Mouse (Mus musculus) intestine, embryonic 16.5 days (tissue): Measurements from ENCODE around the gene Bst1. TPM values are rescaled to one million over a fixed set of nuclear protein-coding genes. Genes with fewer than 3 reads are reported as not detected.

Experiments
- ATAC-seq: fragments of 200-750 bp; cut with Nextera tagmentation; 2 replicates; pipeline ENCODE4 v1.8.0; 2017; ENCODE audit warnings: moderate TSS enrichment, moderate library complexity
- H3K27ac ChIP-seq: fragments of 300-500 bp; sonication (generic); 2 replicates; pipeline ENCODE4 v1.5.1; 2014; ENCODE audit warnings: mild to moderate bottlenecking, low read length
- H3K27me3 ChIP-seq: fragments of 300-500 bp; sonication (generic); replicated peaks from 2 replicates; pipeline ENCODE4 v1.6.1; 2014; ENCODE audit warnings: low read length, control low read depth, mixed read lengths; ENCODE audit not compliant: control insufficient read depth, insufficient read depth
- H3K36me3 ChIP-seq: fragments of 300-500 bp; sonication (generic); 2 replicates; pipeline ENCODE4 v1.6.1; 2014; ENCODE audit warnings: low read length, control low read depth; ENCODE audit not compliant: control insufficient read depth, insufficient read depth
- H3K4me1 ChIP-seq: fragments of 300-500 bp; sonication (generic); 2 replicates; pipeline ENCODE4 v1.6.1; 2014; ENCODE audit warnings: low read length, control low read depth, mixed read lengths; ENCODE audit not compliant: control insufficient read depth, insufficient read depth
- H3K4me2 ChIP-seq: fragments of 300-500 bp; sonication (generic); 2 replicates; pipeline ENCODE4 v1.6.1; 2014; ENCODE audit warnings: low read depth, low read length, control low read depth
- H3K4me3 ChIP-seq: fragments of 300-500 bp; sonication (generic); 2 replicates; pipeline ENCODE4 v1.5.1; 2014; ENCODE audit warnings: mild to moderate bottlenecking, low read length
- H3K9ac ChIP-seq: fragments of 300-500 bp; sonication (generic); 2 replicates; pipeline ENCODE4 v1.6.1; 2014; ENCODE audit warnings: low read depth, low read length
- H3K9me3 ChIP-seq: fragments of 300-500 bp; sonication (generic); 2 replicates; pipeline ENCODE4 v1.6.1; 2016; ENCODE audit warnings: low read length, control low read depth; ENCODE audit not compliant: control insufficient read depth
- WGBS: fragments of 180-500 bp; shearing (Covaris S2); extraction: QIAGEN DNeasy Blood & Tissue Kit; methylation state at CpG from one replicate; pipeline ENCODE4 v1.1.7; 2014; 5-methylcytosine and 5-hydroxymethylcytosine counted together
- polyA plus RNA-seq: library from polyadenylated mRNA; unstranded; fragments of >200 nt; fragmentation: Nextera tagmentation; extraction: Ambion mirVana; gene quantifications from 2 replicates; pipeline ENCODE4 v1.2.1, GENCODE M21; 2015

The Bst1 gene
- polyA plus RNA-seq, 1 experiment from 2014 or later: 1.1 TPM

DNA sequence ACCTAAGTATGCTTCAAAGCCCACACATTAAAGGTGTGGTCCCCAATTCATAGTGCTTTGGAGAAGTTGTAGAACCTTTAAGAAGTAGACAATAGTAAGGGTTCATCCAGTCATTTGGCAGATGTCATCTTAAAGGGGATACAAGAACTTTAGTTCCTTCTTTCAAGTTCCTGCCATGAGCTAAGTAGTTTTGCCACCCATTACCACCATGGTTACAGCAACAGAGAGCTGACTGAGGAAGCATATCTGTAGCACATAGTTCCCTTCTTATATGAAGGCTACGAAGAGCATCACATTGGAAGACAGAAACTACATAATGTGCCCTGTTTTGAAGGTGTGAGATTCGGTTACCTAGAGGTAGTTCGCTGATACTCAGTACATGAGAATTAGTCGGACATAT lies 32.1 kb upstream of the Bst1 start:
- Histone ChIP-seq H3K4me2 (no peak overlapping the region), H3K4me3 (no peak overlapping the region), H3K27ac (no peak overlapping the region), H3K36me3 (no peaks in the 10 kb centered on the region), H3K27me3 (no peaks in the 10 kb centered on the region), H3K9ac (no peak overlapping the region), H3K9me3 (no peaks in the 10 kb centered on the region), H3K4me1 (peaks cover 6% of the 10 kb centered on the region; the same call in 1 of the 2 replicates)
- ATAC-seq: no peak
- WGBS: 90% methylated on average over 4 of the region's 4 CpGs

DNA sequence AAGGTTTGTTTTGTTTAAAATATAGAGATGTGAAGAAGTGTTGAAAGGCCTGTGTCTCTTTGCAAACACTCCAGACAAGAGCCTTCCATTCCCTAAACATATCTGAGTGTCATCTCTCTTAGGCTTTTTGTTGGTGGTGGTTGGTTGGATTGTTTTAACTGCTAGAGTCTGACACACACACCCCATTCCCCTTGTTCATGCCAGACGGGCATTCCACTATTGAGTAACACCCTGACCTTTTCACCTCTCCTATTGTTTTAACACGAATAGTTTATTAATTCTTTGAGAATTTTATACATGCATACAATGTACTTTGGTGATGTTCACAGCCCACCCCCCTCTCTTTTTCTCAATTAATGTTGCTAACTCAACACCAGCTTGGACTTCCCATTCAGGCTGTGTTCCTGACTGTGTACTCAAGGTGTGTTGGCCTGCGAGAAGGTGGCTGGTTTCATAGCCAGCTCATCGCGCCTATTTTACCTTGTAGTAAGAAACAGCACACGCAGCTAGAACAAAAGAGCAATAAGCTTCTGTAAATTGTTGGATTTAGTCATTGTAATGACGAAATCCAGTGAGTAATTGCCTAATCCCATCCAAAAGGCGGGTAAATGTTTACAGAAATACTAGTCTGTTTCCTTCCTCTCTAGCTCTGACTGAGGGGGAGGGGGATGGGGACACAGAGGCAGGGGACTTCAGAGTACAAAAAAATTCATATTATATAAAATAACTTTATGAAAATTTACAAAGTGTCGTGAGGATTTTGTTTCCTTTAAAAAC lies 30.5 kb upstream of the Bst1 start:
- H3K27ac ChIP-seq: no peak overlapping the region
- H3K9ac ChIP-seq: no peak overlapping the region
- H3K27me3 ChIP-seq: no peaks in the 10 kb centered on the region
- H3K4me1 ChIP-seq: no peaks in the 10 kb centered on the region
- no peaks in the 10 kb centered on the region for H3K9me3 ChIP-seq
- no peak for ATAC-seq
- H3K36me3 ChIP-seq: no peaks in the 10 kb centered on the region
- H3K4me3 ChIP-seq: no peak overlapping the region
- H3K4me2 ChIP-seq: no peak overlapping the region
- WGBS: 56% methylated on average over 9 of the region's 9 CpGs

DNA sequence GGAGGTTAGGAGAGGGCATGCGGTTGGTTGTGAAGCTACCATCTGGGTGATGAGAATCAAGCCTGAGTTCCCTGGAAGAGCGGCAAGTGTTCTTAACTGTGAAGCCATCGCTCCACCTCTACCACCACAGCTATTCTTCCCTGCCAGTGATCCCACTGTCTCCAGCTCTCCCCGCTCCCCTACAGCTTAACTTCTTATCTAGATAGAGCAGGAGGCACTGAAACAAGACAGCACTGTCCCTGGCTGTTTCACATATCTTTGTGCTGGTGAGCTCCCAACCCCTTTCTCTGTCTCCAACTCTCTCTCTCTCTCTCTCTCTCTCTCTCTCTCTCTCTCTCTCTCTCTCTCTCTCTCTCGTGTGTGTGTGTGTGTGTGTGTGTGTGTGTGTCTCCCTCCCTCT lies 26.3 kb upstream of the Bst1 start:
- H3K4me3 ChIP-seq: no peak overlapping the region
- H3K4me1 ChIP-seq: no peaks in the 10 kb centered on the region
- ATAC-seq: no peak
- 84% methylated on average over 5 of the region's 5 CpGs for WGBS
- no peaks in the 10 kb centered on the region for H3K9me3 ChIP-seq
- no peak overlapping the region for H3K9ac ChIP-seq
- no peaks in the 10 kb centered on the region for H3K27me3 ChIP-seq
- no peak overlapping the region for H3K4me2 ChIP-seq
- no peak overlapping the region for H3K27ac ChIP-seq
- H3K36me3 ChIP-seq: no peaks in the 10 kb centered on the region

DNA sequence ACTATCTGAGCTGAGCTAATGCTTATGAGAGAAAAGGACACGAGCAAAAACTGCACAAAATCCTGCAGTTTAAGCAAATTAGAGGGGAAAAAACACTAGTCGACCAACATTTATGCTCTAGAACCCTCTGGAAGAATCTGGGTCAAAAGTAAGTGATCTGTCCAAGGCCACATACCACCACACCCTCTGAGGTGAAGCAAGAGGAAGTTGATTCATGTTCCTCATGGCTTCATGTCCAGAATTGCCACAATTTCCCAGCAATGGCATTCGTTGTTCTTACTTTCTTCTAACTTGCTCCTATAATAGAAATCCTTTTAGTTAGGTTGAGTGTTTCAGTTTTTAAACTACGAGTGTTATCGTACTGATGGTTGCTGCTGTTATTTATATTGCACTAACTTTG lies 19.2 kb upstream of the Bst1 start:
- H3K27ac ChIP-seq: no peak overlapping the region
- no peak overlapping the region for H3K4me2 ChIP-seq
- no peaks in the 10 kb centered on the region for H3K4me1 ChIP-seq
- WGBS: 80% methylated on average over 5 of the region's 5 CpGs
- H3K9ac ChIP-seq: no peak overlapping the region
- H3K9me3 ChIP-seq: no peaks in the 10 kb centered on the region
- no peak for ATAC-seq
- no peaks in the 10 kb centered on the region for H3K27me3 ChIP-seq
- H3K4me3 ChIP-seq: no peak overlapping the region
- H3K36me3 ChIP-seq: no peaks in the 10 kb centered on the region

DNA sequence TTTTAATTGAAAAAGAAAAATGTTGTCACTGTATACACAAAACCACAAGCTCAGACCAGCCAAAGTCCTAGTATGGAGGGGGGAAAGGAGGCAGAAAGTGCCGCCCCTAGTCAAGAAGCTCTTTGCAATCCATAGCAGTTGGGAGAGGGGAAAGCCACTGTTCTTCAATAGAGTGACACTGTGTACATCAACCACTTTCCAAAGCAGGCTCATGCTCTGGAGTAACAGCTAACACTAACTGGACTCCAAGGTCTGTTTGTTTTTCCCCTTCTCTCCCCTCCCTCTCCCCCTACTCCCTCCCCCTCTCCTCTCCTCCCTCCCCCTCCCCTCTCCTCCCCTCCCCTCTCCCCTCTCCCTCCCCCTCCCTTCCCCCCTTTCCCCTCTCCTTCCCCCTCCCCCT lies 18.0 kb upstream of the Bst1 start:
- Histone ChIP-seq H3K9me3 (no peaks in the 10 kb centered on the region), H3K4me2 (no peak overlapping the region), H3K27ac (no peak overlapping the region), H3K9ac (no peak overlapping the region), H3K4me1 (no peaks in the 10 kb centered on the region), H3K36me3 (no peaks in the 10 kb centered on the region), H3K27me3 (no peaks in the 10 kb centered on the region), H3K4me3 (no peak overlapping the region)
- no peak for ATAC-seq
- 81% methylated on average over 1 of the region's 1 CpGs for WGBS

DNA sequence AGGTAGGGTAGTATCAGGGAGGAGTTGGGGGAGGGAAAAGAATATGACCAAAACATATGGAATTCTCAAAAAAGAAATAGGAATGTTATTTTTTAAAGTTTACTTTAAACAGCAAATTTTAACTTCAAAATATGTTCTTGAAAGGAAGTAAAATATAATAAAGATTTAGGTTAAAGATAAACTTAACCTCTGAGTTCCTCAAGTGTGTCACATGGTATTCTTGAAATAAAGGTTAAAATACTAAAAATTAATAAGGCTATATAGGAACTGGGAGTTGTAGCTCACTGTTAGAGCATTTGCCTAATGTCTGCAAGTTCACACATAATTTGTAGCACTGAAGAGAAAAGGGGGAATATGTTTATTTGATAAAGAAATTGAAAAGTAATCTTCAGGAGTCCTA lies 17.4 kb upstream of the Bst1 start:
- H3K9me3 ChIP-seq: no peaks in the 10 kb centered on the region
- H3K36me3 ChIP-seq: no peaks in the 10 kb centered on the region

DNA sequence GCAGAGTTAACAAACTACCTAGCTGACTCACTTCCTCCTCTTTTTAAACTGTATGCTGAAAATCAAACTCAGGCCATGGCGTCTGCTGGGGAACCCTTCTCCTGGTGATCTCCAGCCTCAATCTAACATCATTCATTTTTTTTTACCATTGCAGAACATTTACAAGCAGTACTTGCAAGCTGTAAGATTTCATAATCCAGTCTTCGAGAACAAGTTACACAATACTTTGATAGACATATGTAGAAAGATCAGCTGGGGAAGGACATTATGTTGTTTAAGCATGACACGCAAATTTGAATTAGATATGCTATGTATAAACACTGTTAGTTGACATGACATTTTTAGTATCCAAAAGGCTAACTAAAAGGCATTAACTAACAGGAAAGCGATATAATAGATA lies 16.9 kb upstream of the Bst1 start:
- 76% methylated on average over 4 of the region's 4 CpGs for WGBS
- Histone ChIP-seq H3K27ac (no peak overlapping the region), H3K36me3 (no peaks in the 10 kb centered on the region), H3K9me3 (no peaks in the 10 kb centered on the region), H3K4me1 (no peaks in the 10 kb centered on the region), H3K27me3 (no peaks in the 10 kb centered on the region), H3K9ac (no peak overlapping the region), H3K4me2 (no peak overlapping the region), H3K4me3 (no peak overlapping the region)
- ATAC-seq: no peak

More for the DNA sequence above, 17.4 kb upstream of the Bst1 start:
- Histone ChIP-seq H3K4me1 (no peaks in the 10 kb centered on the region), H3K27ac (no peak overlapping the region), H3K4me2 (no peak overlapping the region), H3K9ac (no peak overlapping the region), H3K4me3 (no peak overlapping the region), H3K27me3 (no peaks in the 10 kb centered on the region)
- ATAC-seq: no peak

DNA sequence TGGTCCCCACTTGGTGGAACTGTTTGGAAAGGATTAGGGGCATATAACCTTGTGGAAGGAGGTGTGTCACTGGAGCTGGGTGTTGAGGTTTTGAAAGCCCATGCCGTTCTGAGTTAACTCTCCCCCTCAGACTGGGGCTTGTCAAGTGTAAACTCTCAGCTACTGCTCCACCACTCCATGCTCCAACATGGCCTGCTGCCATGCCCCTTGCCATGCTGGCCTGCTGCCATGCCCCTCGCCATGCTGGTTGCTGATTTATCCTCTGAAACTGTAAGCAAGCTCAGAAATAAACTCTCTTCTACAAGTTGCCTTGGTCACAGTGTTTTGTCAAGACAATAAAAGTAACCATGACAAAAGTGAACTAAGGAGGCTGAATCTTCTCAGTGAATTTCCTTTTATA lies 13.3 kb upstream of the Bst1 start:
- no peak for ATAC-seq
- no peak overlapping the region for H3K4me2 ChIP-seq
- 65% methylated on average over 2 of the region's 2 CpGs for WGBS

DNA sequence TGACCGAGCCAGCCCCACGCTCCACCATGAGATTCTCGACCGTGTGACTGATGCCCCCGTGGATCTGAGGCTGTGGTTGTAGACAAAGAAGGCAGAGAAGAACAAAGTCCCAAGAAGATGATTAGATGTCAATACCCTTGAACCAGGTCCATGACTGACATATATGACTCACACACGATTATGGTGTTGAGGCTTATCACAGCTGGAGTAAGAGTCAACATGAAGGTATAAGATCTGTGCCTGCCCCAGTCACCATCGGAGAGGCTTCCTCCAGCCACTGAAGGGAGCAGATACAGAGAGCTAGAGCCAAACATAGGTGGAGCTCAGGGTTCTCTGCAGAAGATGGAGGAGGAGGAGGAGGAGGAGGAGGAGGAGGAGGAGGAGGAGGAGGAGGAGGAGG lies 12.3 kb upstream of the Bst1 start:
- ATAC-seq: 0 out of 2 replicates have a peak, but pooled peaks have one; percentile 15
- Histone ChIP-seq H3K4me1 (peaks cover 9% of the 10 kb centered on the region; the same call in 1 of the 2 replicates), H3K36me3 (no peaks in the 10 kb centered on the region), H3K4me2 (no peak overlapping the region), H3K9me3 (no peaks in the 10 kb centered on the region), H3K9ac (no peak overlapping the region), H3K27me3 (no peaks in the 10 kb centered on the region), H3K4me3 (no peak overlapping the region), H3K27ac (no peak overlapping the region)
- WGBS: 80% methylated on average over 7 of the region's 7 CpGs

More for the DNA sequence above, 13.3 kb upstream of the Bst1 start:
- Histone ChIP-seq H3K27ac (no peak overlapping the region), H3K4me3 (no peak overlapping the region), H3K36me3 (no peaks in the 10 kb centered on the region), H3K9ac (no peak overlapping the region), H3K27me3 (no peaks in the 10 kb centered on the region), H3K4me1 (peaks cover 4% of the 10 kb centered on the region; the same call in 1 of the 2 replicates), H3K9me3 (no peaks in the 10 kb centered on the region)

DNA sequence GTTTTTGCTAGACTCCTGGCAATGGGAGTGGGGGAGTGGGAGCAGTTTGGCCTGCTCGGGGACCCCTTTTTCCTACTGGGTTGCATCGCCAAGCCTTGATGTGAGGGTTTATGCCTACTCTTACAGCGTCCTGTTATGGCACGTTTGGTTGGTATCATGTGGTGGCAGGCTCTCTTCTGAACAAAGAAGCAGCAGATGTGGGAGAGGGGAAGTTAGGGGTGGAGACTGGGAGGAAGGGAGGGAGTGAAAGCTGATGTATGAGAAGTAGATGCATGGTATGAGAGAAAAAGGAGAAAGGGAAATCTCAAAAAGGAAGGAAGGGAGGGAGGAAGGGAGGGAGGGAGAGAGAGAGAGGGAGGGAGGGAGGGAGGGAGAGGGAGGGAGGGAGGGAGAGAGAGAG lies 11.8 kb upstream of the Bst1 start:
- H3K27me3 ChIP-seq: no peaks in the 10 kb centered on the region
- H3K9ac ChIP-seq: no peak overlapping the region
- no peak overlapping the region for H3K4me3 ChIP-seq
- H3K36me3 ChIP-seq: no peaks in the 10 kb centered on the region
- H3K4me1 ChIP-seq: peaks cover 9% of the 10 kb centered on the region; the same call in 1 of the 2 replicates
- no peaks in the 10 kb centered on the region for H3K9me3 ChIP-seq
- 79% methylated on average over 4 of the region's 4 CpGs for WGBS
- no peak overlapping the region for H3K4me2 ChIP-seq
- ATAC-seq: no peak
- H3K27ac ChIP-seq: no peak overlapping the region
